Mouse (Mus musculus) B cell, adult 2 months (primary cell): ENCODE measurements around the gene Sema4f.
A peak's percentile ranks its signal among the peaks of the same experiment; 100 is the strongest.

ENCODE experiments used
- DNase-seq, 2 experiments: peaks; one replicate each; pipeline ENCODE4 v3.0.0; 2022

Gene Sema4f

DNA sequence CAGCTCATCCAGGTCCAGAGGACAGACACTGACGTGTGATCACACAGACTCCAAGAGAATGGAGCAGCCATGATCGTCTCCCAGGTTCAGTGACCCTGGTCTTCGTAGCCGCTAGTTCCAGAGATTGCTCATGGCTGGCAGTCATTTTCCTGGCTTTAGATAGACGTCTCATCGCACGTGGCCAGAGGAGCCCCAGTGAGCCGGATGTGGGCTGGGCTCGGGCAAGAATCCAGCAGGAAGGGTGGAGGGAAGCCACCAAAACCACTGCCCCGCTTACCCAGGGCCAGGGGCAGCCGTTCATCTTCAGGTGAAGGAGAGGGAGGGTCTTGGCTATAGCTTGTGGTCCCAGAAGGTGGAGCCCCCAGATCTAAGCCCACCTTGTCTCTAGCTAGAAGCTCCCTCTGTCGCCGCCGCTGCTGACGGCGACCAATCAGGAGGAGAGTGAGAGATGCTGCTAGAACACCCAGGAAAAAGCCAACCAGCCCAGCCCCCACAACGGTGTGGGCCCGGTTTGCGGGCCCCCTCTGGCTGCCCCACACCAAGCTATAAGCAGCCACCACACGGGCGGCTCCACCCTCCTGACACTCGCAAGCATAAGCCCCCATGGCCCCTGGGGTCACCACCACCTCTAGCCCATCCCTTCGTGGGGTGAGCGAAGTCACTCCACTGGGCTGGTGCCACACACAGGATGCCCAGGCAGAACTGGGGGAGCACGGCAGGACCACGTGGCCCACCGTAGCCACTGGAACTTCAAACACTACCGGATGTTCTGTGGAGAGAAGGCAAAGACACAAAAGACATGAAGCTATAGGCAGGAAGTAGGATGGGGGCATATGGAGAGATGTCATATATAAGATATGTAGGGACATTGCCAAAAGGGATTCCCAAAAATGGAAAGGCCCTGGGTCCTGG is 26.0 kb downstream of the Sema4f start:
- DNase-seq = peak; percentile 16 to 19

GRCm38 (mm10) chr6:82911303-82911702 is 28.3 kb downstream of the Sema4f start:
- DNase-seq = no peak

- DNase-seq = peak; percentile 26 to 39
These were observed 30.3 kb downstream of the Sema4f start for GRCm38 (mm10) chr6:82909136-82909855.

DNA sequence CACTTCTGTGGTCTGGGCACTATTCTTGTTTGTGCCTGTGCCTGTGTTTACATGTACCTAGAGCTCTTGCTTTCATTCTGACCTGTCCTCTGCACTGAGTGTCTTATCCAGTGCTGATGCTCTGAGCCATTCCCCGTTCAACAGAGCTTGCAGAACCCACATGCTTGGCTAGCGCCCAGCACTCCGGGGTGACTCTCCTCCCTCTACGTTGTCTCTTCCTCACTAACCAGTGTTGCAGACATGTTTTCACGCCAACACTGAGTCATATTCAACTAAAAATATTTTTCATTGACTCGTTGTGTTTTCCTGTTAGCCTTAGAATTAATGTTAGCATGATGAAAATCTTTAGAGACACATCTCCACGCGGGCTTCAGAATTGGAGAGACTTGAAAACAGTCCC is 31.5 kb downstream of the Sema4f start:
- no peak for DNase-seq

DNA sequence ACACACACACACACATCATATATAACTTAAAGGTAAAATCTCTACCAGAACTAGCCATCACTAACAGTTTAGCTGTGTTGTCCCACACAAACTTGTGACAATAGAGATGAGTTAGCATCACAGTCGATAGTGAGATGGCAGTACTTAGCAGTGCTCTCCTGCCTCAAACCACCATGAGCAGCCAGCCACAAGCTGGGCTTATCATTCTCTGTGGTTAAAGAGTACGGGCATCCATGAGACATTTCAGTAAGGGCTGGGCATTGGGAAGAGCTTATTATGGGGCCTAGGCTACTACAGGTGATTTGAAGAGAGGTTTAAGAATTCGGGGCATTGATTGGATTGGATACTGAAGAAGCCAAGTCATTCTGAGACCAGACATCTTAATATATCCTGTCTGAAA is 32.6 kb downstream of the Sema4f start:
- no peak for DNase-seq

GRCm38 (mm10) chr6:82902559-82902958 is 37.0 kb downstream of the Sema4f start:
- DNase-seq = no peak

- DNase-seq = no peak
These were observed 40.8 kb downstream of the Sema4f start for GRCm38 (mm10) chr6:82898745-82899144.

DNA sequence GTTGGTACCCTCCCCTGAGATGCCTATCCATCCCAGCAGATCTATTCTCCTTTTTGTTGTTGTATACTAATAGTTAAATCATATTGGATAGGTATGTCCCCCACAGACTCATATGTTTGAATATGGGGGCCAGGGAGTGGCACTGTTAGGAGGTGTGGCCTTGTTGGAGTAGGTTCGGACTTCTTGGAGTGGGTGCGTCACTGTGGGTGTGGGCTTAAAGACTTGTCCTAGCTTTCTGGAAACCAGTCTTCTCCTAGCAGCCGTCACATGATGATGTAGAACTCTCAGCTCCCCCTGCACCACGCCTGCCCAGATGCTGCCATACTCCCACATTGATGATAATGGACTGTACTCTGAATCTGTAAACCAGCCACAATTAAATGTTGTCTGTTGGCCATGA is 41.3 kb downstream of the Sema4f start:
- no peak for DNase-seq

- no peak for DNase-seq
These were observed 42.3 kb downstream of the Sema4f start for GRCm38 (mm10) chr6:82897311-82897710.

DNA sequence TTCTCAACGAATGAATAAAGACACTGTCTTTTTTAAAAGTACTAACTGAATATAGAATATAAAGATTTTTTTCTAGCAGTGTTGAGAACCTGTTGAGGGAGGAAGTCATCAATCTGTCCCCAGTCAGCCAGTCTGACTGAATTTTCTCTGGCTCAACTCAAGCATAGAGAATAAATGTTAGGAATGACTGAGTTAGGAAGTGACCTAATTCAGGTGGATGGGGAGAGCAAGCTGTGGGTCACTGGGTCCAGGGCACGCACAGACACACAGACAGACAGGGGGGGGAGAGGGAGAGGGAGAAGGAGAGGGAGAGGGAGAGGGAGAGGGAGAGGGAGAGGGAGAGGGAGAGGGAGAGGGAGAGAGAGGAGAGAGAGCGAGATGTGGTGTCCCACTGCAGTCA is 46.2 kb downstream of the Sema4f start:
- no peak for DNase-seq

DNA sequence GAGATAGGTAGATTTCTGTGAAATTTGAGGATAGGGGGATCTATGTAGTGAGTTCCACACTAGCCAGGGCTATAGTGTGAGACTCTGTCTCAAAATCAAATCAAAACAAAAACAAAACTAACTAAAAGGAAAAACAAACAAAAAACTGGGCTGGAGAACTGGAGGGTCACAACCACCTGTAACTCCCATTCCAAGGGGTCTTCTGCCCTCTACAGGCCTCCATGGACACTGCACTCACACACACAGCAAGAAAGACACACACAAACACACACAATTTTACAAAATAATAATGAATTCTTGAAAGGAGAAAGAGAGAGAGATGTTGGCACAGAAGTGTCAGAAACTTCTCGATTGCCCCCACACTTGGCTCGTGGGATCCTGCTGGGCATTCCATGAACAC is 47.0 kb downstream of the Sema4f start:
- DNase-seq = peak; percentile 44 to 49

DNA sequence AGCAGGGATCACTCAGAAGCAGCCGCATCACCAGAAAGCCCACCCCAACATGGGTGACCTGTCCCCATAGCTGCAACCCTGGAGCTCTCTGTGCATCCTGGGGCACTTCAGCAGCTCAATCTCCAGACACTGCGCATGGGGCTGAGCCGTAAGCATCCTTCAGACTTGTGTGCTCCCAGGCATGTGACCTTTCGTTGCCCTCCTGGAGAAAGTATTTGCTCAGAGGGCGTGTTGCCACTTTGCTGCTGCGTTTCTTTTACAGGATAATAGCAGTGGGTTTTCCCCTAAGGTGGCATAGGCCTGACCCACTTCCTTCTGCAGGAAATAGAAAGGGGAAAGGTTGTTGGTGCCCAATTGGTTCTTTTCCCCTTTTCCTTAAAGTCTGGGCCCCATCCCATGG is 48.1 kb downstream of the Sema4f start:
- DNase-seq = no peak

DNA sequence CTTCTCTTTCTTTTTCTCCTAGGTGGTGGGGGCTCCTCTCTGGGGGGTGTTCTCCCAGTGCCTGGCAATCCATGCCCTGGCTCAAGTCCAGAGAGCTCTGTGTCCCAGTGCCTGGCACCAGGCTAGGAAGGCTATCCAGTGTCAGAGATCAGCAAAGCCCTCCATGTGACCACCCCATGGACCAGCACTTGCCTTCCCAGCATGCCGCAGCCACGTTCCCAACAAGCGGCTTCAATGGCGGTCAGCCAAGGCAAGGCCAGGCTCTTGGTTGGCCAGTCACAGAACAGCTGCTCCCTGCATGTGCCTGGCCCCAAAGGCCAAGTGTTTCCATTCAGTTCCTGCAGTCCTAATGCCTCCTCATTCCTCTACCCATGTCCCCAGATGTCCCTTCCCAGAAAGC is 53.2 kb downstream of the Sema4f start:
- DNase-seq = no peak

GRCm38 (mm10) chr6:82885909-82886308 is 53.7 kb downstream of the Sema4f start:
- no peak for DNase-seq

DNA sequence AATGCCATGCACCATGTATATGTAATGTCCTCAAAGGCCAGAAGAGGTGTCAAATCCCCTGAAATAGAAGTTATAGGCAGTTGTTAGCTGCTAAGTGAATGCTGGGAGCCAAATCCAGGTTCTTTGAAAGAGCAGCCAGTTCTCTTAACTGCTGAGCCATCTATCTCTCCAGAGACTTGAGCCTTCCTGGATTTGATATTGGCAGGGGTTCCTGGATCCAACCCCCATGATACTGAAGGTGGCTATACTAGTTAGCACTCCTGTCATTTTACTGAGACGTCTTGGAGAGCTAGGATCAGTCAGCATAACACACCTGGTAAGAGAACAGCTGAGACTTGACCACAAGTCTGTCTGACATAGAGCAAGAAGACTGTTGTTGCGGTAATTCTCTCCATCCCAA is 54.1 kb downstream of the Sema4f start:
- no peak for DNase-seq

DNA sequence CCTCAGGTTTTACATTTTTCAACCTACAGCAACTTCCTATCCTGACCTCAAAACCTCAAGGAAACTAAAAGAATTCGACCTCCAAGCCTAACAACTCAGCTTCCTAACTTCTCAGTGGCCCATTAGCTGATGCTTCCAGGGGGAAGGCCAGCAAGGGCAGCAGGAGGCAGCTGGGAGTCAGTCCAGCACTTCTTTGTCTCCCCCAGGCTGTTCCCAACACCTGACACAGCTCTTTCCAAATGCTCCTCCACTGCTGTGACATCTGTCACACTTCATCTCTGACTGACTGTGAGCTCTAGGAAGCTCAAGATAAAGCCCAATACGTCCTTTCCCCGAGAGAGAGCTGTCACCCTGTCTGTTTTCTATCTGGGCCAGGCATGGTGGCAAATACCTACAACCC is 55.0 kb downstream of the Sema4f start:
- no peak for DNase-seq

DNA sequence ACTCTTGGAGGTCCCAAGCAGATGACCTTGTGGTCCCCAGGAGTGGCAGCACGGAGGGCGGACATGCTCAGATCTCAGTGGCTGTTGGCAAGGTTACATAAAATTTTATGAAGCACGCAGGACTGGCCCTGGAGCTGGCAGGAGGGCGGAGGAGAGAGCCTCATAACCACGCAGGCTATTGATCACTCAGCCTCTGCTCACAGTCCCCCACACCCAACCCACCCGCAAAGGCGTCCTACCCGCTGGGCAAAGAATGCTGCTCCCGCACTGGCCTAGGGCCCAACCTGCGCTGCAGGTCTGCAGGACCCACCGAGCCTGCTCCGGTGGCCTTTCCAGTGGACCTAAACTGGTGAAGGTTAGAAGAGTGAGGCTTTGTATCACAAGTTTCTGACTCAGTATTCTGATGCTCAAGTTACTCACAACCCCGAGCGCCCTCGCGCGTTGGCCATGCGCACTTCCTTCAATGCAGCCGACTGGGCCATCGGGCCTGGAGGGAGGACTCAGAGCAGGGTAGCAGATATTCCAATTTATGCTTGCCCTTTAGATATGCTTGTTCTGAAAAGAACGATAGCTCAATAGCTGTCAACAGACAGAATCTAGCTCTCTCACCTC is 58.0 kb downstream of the Sema4f start:
- peak; percentile 8 to 22 for DNase-seq

DNA sequence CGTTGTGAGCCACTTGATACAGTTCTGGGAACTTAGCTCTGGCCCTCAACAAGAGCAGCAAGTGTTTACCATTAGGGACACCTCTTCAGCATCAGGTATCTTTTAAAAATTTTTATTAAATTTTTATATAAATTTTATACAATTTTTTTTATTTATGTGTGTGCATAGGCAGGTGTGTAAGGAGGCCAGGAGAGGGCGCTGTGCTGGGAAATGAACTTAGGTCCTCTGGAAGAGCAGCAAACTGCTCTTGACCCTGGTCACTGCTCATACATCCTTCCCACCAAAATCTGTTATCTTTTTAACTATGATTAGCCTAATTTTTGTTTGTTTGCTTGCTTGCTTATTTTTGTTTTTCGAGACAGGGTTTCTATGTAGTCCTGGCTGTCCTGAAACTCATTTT is 58.8 kb downstream of the Sema4f start:
- peak; percentile 8 to 9 for DNase-seq

- DNase-seq = no peak
These were observed 60.0 kb downstream of the Sema4f start for GRCm38 (mm10) chr6:82879463-82880089.

DNA sequence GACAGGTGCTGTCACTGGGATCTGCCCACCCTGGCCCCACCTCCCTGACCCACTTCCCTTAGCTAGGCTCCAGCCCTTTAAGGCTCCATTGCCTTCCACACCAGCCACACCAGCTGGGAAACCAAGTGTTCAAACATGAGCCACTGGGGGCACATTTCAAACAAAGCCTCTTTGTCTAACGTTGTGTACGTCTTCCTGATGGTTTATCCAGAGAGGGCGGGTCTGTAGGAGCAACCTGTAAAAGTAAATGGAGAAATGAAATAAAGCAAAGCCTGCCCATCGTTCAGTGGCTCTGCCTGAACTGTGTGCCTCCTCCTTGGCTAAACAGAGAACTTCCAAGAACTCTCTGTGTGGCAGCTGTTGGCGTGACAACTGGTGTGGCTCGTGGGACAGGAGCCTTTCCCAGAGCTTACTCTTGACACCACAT is 64.0 kb downstream of the Sema4f start:
- no peak for DNase-seq

- no peak for DNase-seq
These were observed 67.2 kb downstream of the Sema4f start for GRCm38 (mm10) chr6:82872332-82872707.

- DNase-seq = no peak
These were observed 67.8 kb downstream of the Sema4f start for GRCm38 (mm10) chr6:82871632-82872331.

DNA sequence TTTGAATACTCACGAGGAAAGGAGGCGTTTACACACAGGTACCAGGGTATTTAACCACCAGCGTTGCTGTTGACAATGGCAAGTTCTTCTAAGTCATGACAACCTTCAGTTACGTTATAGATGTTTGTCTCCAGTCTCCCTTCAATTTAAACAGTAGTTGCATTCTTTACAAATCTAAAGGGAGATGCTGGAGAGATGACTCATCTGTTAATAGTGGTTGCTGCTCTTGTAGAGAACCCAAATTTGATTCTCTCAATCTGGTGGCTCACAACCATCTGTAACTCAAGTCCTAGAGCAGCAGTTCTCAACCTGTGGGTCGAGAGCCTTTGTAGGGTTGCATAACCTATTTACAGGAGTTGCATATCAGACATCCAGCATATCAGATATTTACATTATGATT is 71.1 kb downstream of the Sema4f start:
- DNase-seq = no peak
